Mouse (Mus musculus): ENCODE results near the gene Spert. TPM values are rescaled to one million over a fixed set of nuclear protein-coding genes. Genes with fewer than 3 reads are reported as not detected.
A peak's percentile ranks its signal among the peaks of the same experiment; 100 is the strongest.

The Spert gene
- polyA plus RNA-seq, 1 experiment from 2014 or later = not detected

- WGBS = 77% methylated on average over 6 of the region's 6 CpGs
- Histone ChIP-seq H3K4me1 (ENCODE audit: control insufficient read depth, insufficient read depth, low read length) (no peaks in the 10 kb centered on the region), H3K27ac (replicated peaks; ENCODE audit: low read depth, low read length) (no peak overlapping the region), H3K36me3 (ENCODE audit: control insufficient read depth, insufficient read depth, low read length) (no peaks in the 10 kb centered on the region), H3K4me2 (ENCODE audit: low read depth, low read length) (no peak overlapping the region), H3K4me3 (ENCODE audit: low read depth, low read length) (no peak overlapping the region), H3K27me3 (replicated peaks; ENCODE audit: control insufficient read depth, insufficient read depth, low read length) (no peaks in the 10 kb centered on the region), H3K9me3 (ENCODE audit: control insufficient read depth, low read length) (no peaks in the 10 kb centered on the region), H3K9ac (ENCODE audit: low read depth, low read length) (no peak overlapping the region)
- ATAC-seq (ENCODE audit: low read depth) = no peak
- DNase-seq (ENCODE audit: low spot score) = no peak
Observed at GRCm38 (mm10) chr14:75616375-75616774, 23.5 kb upstream of the Spert start.

DNA sequence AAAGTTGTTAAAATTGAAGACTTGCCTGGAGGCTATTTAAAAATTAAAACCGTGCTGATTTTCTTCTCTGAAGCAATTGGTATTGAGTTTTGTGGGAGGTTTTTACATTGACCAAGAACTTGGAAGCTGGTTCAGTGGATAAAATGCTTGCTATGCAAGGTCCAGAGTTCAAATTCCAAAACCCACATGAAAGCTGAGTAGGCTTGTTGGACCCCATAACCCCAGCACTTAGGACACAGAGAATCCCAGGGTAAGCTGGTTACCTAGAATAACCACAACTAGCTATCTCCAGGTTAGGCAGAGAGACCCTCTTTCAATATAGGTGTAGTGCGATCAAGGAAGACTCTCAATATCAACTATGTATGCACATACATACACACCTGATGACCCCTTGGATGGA lies 16.3 kb upstream of the Spert start:
- Histone ChIP-seq H3K27ac (replicated peaks; ENCODE audit: low read depth, low read length) (no peak overlapping the region), H3K27me3 (replicated peaks; ENCODE audit: control insufficient read depth, insufficient read depth, low read length) (no peaks in the 10 kb centered on the region), H3K9ac (ENCODE audit: low read depth, low read length) (no peak overlapping the region), H3K4me3 (ENCODE audit: low read depth, low read length) (no peak overlapping the region), H3K36me3 (ENCODE audit: control insufficient read depth, insufficient read depth, low read length) (no peaks in the 10 kb centered on the region), H3K4me1 (ENCODE audit: control insufficient read depth, insufficient read depth, low read length) (no peaks in the 10 kb centered on the region), H3K9me3 (ENCODE audit: control insufficient read depth, low read length) (0 out of 2 replicates have a peak, but pooled peaks cover 4% of the 10 kb centered on the region), H3K4me2 (ENCODE audit: low read depth, low read length) (no peak overlapping the region)
- DNase-seq (ENCODE audit: low spot score) = no peak
- 83% methylated on average over 2 of the region's 2 CpGs for WGBS
- ATAC-seq (ENCODE audit: low read depth) = no peak

GRCm38 (mm10) chr14:75583870-75584269 lies 9.0 kb downstream of the Spert start:
- Histone ChIP-seq H3K9ac (ENCODE audit: low read depth, low read length) (no peak overlapping the region), H3K4me2 (ENCODE audit: low read depth, low read length) (no peak overlapping the region), H3K36me3 (ENCODE audit: control insufficient read depth, insufficient read depth, low read length) (no peaks in the 10 kb centered on the region), H3K27ac (replicated peaks; ENCODE audit: low read depth, low read length) (no peak overlapping the region), H3K27me3 (replicated peaks; ENCODE audit: control insufficient read depth, insufficient read depth, low read length) (no peaks in the 10 kb centered on the region), H3K4me3 (ENCODE audit: low read depth, low read length) (no peak overlapping the region), H3K4me1 (ENCODE audit: control insufficient read depth, insufficient read depth, low read length) (no peaks in the 10 kb centered on the region), H3K9me3 (ENCODE audit: control insufficient read depth, low read length) (no peaks in the 10 kb centered on the region)
- DNase-seq (ENCODE audit: low spot score) (no peak), ATAC-seq (ENCODE audit: low read depth) (no peak)
- WGBS = 80% methylated on average over 12 of the region's 12 CpGs

GRCm38 (mm10) chr14:75579010-75579409 lies 13.9 kb downstream of the Spert start:
- no peaks in the 10 kb centered on the region for H3K9me3 ChIP-seq (ENCODE audit: control insufficient read depth, low read length)
- H3K27me3 ChIP-seq (replicated peaks; ENCODE audit: control insufficient read depth, insufficient read depth, low read length) = no peaks in the 10 kb centered on the region
- H3K36me3 ChIP-seq (ENCODE audit: control insufficient read depth, insufficient read depth, low read length) = no peaks in the 10 kb centered on the region
- WGBS = 64% methylated on average over 6 of the region's 6 CpGs
- H3K4me3 ChIP-seq (ENCODE audit: low read depth, low read length) = no peak overlapping the region
- H3K9ac ChIP-seq (ENCODE audit: low read depth, low read length) = no peak overlapping the region
- H3K4me2 ChIP-seq (ENCODE audit: low read depth, low read length) = no peak overlapping the region
- no peak overlapping the region for H3K27ac ChIP-seq (replicated peaks; ENCODE audit: low read depth, low read length)
- H3K4me1 ChIP-seq (ENCODE audit: control insufficient read depth, insufficient read depth, low read length) = no peaks in the 10 kb centered on the region
- ATAC-seq (ENCODE audit: low read depth) (no peak), DNase-seq (ENCODE audit: low spot score) (no peak)

DNA sequence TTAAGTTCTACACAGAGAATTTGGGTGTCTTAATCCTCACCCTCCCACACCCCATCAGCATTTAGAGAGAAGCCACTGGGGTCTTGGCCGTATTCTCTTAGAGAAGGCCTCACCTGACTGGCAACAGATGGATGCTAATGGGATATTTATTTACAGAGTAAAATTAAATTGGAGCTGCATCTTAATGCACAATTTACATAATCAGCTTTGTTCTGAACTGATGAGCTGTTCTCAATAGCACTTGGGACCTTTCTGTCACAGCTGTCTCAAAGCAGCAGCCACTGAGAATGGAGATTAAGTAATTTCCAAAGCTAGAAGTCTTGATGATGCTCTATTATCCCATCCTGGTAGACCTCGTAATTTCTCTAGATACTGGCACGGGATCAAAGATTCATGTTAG lies 26.6 kb downstream of the Spert start:
- H3K36me3 ChIP-seq (ENCODE audit: control insufficient read depth, insufficient read depth, low read length) = no peaks in the 10 kb centered on the region
- H3K4me1 ChIP-seq (ENCODE audit: control insufficient read depth, insufficient read depth, low read length) = 0 out of 2 replicates have a peak, but pooled peaks cover 3% of the 10 kb centered on the region
- H3K4me3 ChIP-seq (ENCODE audit: low read depth, low read length) = no peak overlapping the region
- no peak overlapping the region for H3K4me2 ChIP-seq (ENCODE audit: low read depth, low read length)
- DNase-seq (ENCODE audit: low spot score) (no peak), ATAC-seq (ENCODE audit: low read depth) (no peak)
- H3K27ac ChIP-seq (replicated peaks; ENCODE audit: low read depth, low read length) = no peak overlapping the region
- no peaks in the 10 kb centered on the region; the same call in 1 of the 2 replicates for H3K27me3 ChIP-seq (replicated peaks; ENCODE audit: control insufficient read depth, insufficient read depth, low read length)
- H3K9ac ChIP-seq (ENCODE audit: low read depth, low read length) = no peak overlapping the region
- WGBS = 76% methylated on average over 3 of the region's 3 CpGs
- H3K9me3 ChIP-seq (ENCODE audit: control insufficient read depth, low read length) = no peaks in the 10 kb centered on the region

GRCm38 (mm10) chr14:75565534-75566140 lies 27.3 kb downstream of the Spert start:
- 72% methylated on average over 14 of the region's 14 CpGs for WGBS
- peak; percentile 54 for DNase-seq (ENCODE audit: low spot score)

GRCm38 (mm10) chr14:75561577-75562331 lies 31.2 kb downstream of the Spert start:
- H3K4me3 ChIP-seq (ENCODE audit: low read depth, low read length) = no peak overlapping the region
- no peaks in the 10 kb centered on the region for H3K36me3 ChIP-seq (ENCODE audit: control insufficient read depth, insufficient read depth, low read length)
- H3K27me3 ChIP-seq (replicated peaks; ENCODE audit: control insufficient read depth, insufficient read depth, low read length) = no peaks in the 10 kb centered on the region; the same call in 1 of the 2 replicates
- no peak overlapping the region for H3K9ac ChIP-seq (ENCODE audit: low read depth, low read length)
- H3K4me2 ChIP-seq (ENCODE audit: low read depth, low read length) = no peak overlapping the region
- 0 out of 2 replicates have a peak, but pooled peaks cover 3% of the 10 kb centered on the region for H3K4me1 ChIP-seq (ENCODE audit: control insufficient read depth, insufficient read depth, low read length)
- H3K9me3 ChIP-seq (ENCODE audit: control insufficient read depth, low read length) = no peaks in the 10 kb centered on the region
- DNase-seq (ENCODE audit: low spot score) (peak; percentile 27), ATAC-seq (ENCODE audit: low read depth) (no peak)
- WGBS = 32% methylated on average over 9 of the region's 9 CpGs
- H3K27ac ChIP-seq (replicated peaks; ENCODE audit: low read depth, low read length) = no peak overlapping the region

More at GRCm38 (mm10) chr14:75565534-75566140, 27.3 kb downstream of the Spert start:
- no peaks in the 10 kb centered on the region for H3K36me3 ChIP-seq (ENCODE audit: control insufficient read depth, insufficient read depth, low read length)
- no peaks in the 10 kb centered on the region for H3K9me3 ChIP-seq (ENCODE audit: control insufficient read depth, low read length)
- H3K9ac ChIP-seq (ENCODE audit: low read depth, low read length) = no peak overlapping the region
- no peak overlapping the region for H3K4me2 ChIP-seq (ENCODE audit: low read depth, low read length)
- 0 out of 2 replicates have a peak, but pooled peaks cover 3% of the 10 kb centered on the region for H3K4me1 ChIP-seq (ENCODE audit: control insufficient read depth, insufficient read depth, low read length)
- no peak overlapping the region for H3K27ac ChIP-seq (replicated peaks; ENCODE audit: low read depth, low read length)
- H3K27me3 ChIP-seq (replicated peaks; ENCODE audit: control insufficient read depth, insufficient read depth, low read length) = no peaks in the 10 kb centered on the region; the same call in 1 of the 2 replicates
- peak; percentile 74; the same call in 1 of the 2 replicates for ATAC-seq (ENCODE audit: low read depth)
- no peak overlapping the region for H3K4me3 ChIP-seq (ENCODE audit: low read depth, low read length)

- Histone ChIP-seq H3K9ac (ENCODE audit: low read depth, low read length) (no peak overlapping the region), H3K9me3 (ENCODE audit: control insufficient read depth, low read length) (no peaks in the 10 kb centered on the region), H3K27me3 (replicated peaks; ENCODE audit: control insufficient read depth, insufficient read depth, low read length) (no peaks in the 10 kb centered on the region), H3K27ac (replicated peaks; ENCODE audit: low read depth, low read length) (no peak overlapping the region; the same call in 1 of the 2 replicates), H3K36me3 (ENCODE audit: control insufficient read depth, insufficient read depth, low read length) (no peaks in the 10 kb centered on the region), H3K4me1 (ENCODE audit: control insufficient read depth, insufficient read depth, low read length) (peaks cover 5% of the 10 kb centered on the region; the same call in 1 of the 2 replicates), H3K4me3 (ENCODE audit: low read depth, low read length) (no peak overlapping the region), H3K4me2 (ENCODE audit: low read depth, low read length) (no peak overlapping the region)
- 10% methylated on average over 8 of the region's 8 CpGs for WGBS
- no peak for DNase-seq (ENCODE audit: low spot score)
- ATAC-seq (ENCODE audit: low read depth) = no peak
Observed at GRCm38 (mm10) chr14:75541731-75542130, 51.2 kb downstream of the Spert start.
